Mouse (Mus musculus) liver, embryonic 12.5 days (tissue): Measurements from ENCODE around the gene Slc25a30. TPM values are rescaled to one million over a fixed set of nuclear protein-coding genes. Genes with fewer than 3 reads are reported as not detected.
A peak's percentile ranks its signal among the peaks of the same experiment; 100 is the strongest.

Experiments used
- ATAC-seq: fragments of 200-750 bp; cut with Nextera tagmentation; 2 replicates; pipeline ENCODE4 v1.8.0; 2017; ENCODE audit warnings: moderate number of reproducible peaks, mild to moderate bottlenecking, moderate library complexity
- H3K27ac ChIP-seq: fragments of 300-500 bp; sonication (generic); 2 replicates; pipeline ENCODE4 v1.5.1; 2016; ENCODE audit warnings: mild to moderate bottlenecking
- H3K27me3 ChIP-seq: fragments of 300-500 bp; sonication (generic); replicated peaks from 2 replicates; pipeline ENCODE4 v1.6.1; 2016; ENCODE audit warnings: mild to moderate bottlenecking, moderate library complexity
- H3K36me3 ChIP-seq: fragments of 300-500 bp; sonication (generic); 2 replicates; pipeline ENCODE4 v1.6.1; 2016; ENCODE audit warnings: mild to moderate bottlenecking, moderate library complexity
- H3K4me1 ChIP-seq: fragments of 300-500 bp; sonication (generic); 2 replicates; pipeline ENCODE4 v1.6.1; 2016
- H3K4me2 ChIP-seq: fragments of 300-500 bp; sonication (generic); 2 replicates; pipeline ENCODE4 v1.6.1; 2016; ENCODE audit warnings: mild to moderate bottlenecking, moderate library complexity
- H3K4me3 ChIP-seq: fragments of 300-500 bp; sonication (generic); 2 replicates; pipeline ENCODE4 v1.5.1; 2016; ENCODE audit warnings: mild to moderate bottlenecking, moderate library complexity
- H3K9ac ChIP-seq: fragments of 300-500 bp; sonication (generic); 2 replicates; pipeline ENCODE4 v1.6.1; 2016; ENCODE audit warnings: mild to moderate bottlenecking, moderate library complexity
- H3K9me3 ChIP-seq: fragments of 300-500 bp; sonication (generic); replicated peaks from 2 replicates; pipeline ENCODE4 v1.6.1; 2016; ENCODE audit warnings: mild to moderate bottlenecking, moderate library complexity
- WGBS: fragments of 180-500 bp; shearing (Covaris S2); methylation state at CpG from one replicate; pipeline ENCODE4 v1.1.7; 2016; ENCODE audit not compliant: insufficient replicate concordance; 5-methylcytosine and 5-hydroxymethylcytosine counted together
- polyA plus RNA-seq: library from polyadenylated mRNA; unstranded; fragments of >200 nt; fragmentation: Nextera tagmentation; extraction: Ambion mirVana; gene quantifications from 2 replicates; pipeline ENCODE4 v1.2.1, GENCODE M21; 2016

Slc25a30 gene
- polyA plus RNA-seq, 1 experiment from 2014 or later, result 3.3 TPM

- peaks cover 32% of the 10 kb centered on the region for H3K36me3 ChIP-seq
- peak overlapping the region; percentile 67; the same call in 1 of the 2 replicates for H3K27ac ChIP-seq
- 35% methylated on average over 10 of the region's 10 CpGs for WGBS
- no peak overlapping the region for H3K9ac ChIP-seq
- H3K4me3 ChIP-seq, result no peak overlapping the region
- H3K27me3 ChIP-seq, result peaks cover 8% of the 10 kb centered on the region; the same call in 1 of the 2 replicates
- ATAC-seq, result peak; percentile 81
- peak overlapping the region; percentile 41 for H3K4me2 ChIP-seq
- peaks cover 11% of the 10 kb centered on the region for H3K4me1 ChIP-seq
- H3K9me3 ChIP-seq, result no peaks in the 10 kb centered on the region
Observed at GRCm38 (mm10) chr14:75761028-75761805, 25.6 kb downstream of the Slc25a30 start.

- WGBS, result 67% methylated on average over 7 of the region's 7 CpGs
- H3K36me3 ChIP-seq, result peaks cover 13% of the 10 kb centered on the region
- ATAC-seq, result no peak
Observed at GRCm38 (mm10) chr14:75758401-75758800, 28.4 kb downstream of the Slc25a30 start.

GRCm38 (mm10) chr14:75757821-75758220 lies 29.0 kb downstream of the Slc25a30 start:
- H3K4me1 ChIP-seq, result peaks cover 19% of the 10 kb centered on the region
- H3K4me3 ChIP-seq, result no peak overlapping the region
- H3K27me3 ChIP-seq, result peaks cover 8% of the 10 kb centered on the region; the same call in 1 of the 2 replicates
- no peaks in the 10 kb centered on the region for H3K9me3 ChIP-seq
- H3K9ac ChIP-seq, result no peak overlapping the region
- ATAC-seq, result no peak
- 70% methylated on average over 2 of the region's 2 CpGs for WGBS
- peaks cover 11% of the 10 kb centered on the region for H3K36me3 ChIP-seq
- H3K4me2 ChIP-seq, result no peak overlapping the region
- H3K27ac ChIP-seq, result no peak overlapping the region

More at GRCm38 (mm10) chr14:75758401-75758800, 28.4 kb downstream of the Slc25a30 start:
- Histone ChIP-seq H3K9ac (no peak overlapping the region), H3K9me3 (no peaks in the 10 kb centered on the region), H3K4me2 (no peak overlapping the region), H3K4me3 (no peak overlapping the region), H3K4me1 (peaks cover 13% of the 10 kb centered on the region), H3K27ac (no peak overlapping the region), H3K27me3 (peaks cover 8% of the 10 kb centered on the region; the same call in 1 of the 2 replicates)

- no peak for ATAC-seq
Observed at GRCm38 (mm10) chr14:75756971-75757370, 29.9 kb downstream of the Slc25a30 start.

GRCm38 (mm10) chr14:75753991-75754817 lies 32.6 kb downstream of the Slc25a30 start, which contains the start of gene Cog3:
Cog3 (minus strand) TSS chr14:75754517.
- Histone ChIP-seq H3K4me3 (peak within 1 kb of the TSS; percentile 95), H3K9ac (peak within 1 kb of the TSS; percentile 95), H3K4me2 (peak within 1 kb of the TSS; percentile 88), H3K27ac (peak within 1 kb of the TSS; percentile 92), H3K4me1 (peaks cover 40% of the 10 kb centered on the region), H3K27me3 (peaks cover 8% of the 10 kb centered on the region; the same call in 1 of the 2 replicates), H3K36me3 (0 out of 2 replicates have a peak, but pooled peaks cover 5% of the 10 kb centered on the region), H3K9me3 (no peaks in the 10 kb centered on the region)
- peak; percentile 95 for ATAC-seq
- under 1% methylated on average over 74 of the region's 78 CpGs for WGBS

More at GRCm38 (mm10) chr14:75756971-75757370, 29.9 kb downstream of the Slc25a30 start:
- peaks cover 3% of the 10 kb centered on the region for H3K36me3 ChIP-seq
- no peak overlapping the region for H3K9ac ChIP-seq
- H3K4me3 ChIP-seq, result no peak overlapping the region
- no peak overlapping the region for H3K27ac ChIP-seq
- peaks cover 25% of the 10 kb centered on the region for H3K4me1 ChIP-seq
- no peak overlapping the region for H3K4me2 ChIP-seq
- WGBS, result 71% methylated on average over 6 of the region's 6 CpGs
- peaks cover 8% of the 10 kb centered on the region; the same call in 1 of the 2 replicates for H3K27me3 ChIP-seq
- H3K9me3 ChIP-seq, result no peaks in the 10 kb centered on the region

- peaks cover 50% of the 10 kb centered on the region for H3K4me1 ChIP-seq
- peak overlapping the region; percentile 92; the same call in 1 of the 2 replicates for H3K27ac ChIP-seq
- 0 out of 2 replicates have a peak, but pooled peaks cover 5% of the 10 kb centered on the region for H3K36me3 ChIP-seq
- H3K9ac ChIP-seq, result peak overlapping the region; percentile 95
- peak overlapping the region; percentile 88 for H3K4me2 ChIP-seq
- no peak for ATAC-seq
- peaks cover 8% of the 10 kb centered on the region; the same call in 1 of the 2 replicates for H3K27me3 ChIP-seq
- peak overlapping the region; percentile 95 for H3K4me3 ChIP-seq
- H3K9me3 ChIP-seq, result no peaks in the 10 kb centered on the region
- 47% methylated on average over 8 of the region's 8 CpGs for WGBS
Observed at GRCm38 (mm10) chr14:75753206-75753605, 33.6 kb downstream of the Slc25a30 start.

GRCm38 (mm10) chr14:75751040-75751439 lies 35.8 kb downstream of the Slc25a30 start:
- Histone ChIP-seq H3K27me3 (no peaks in the 10 kb centered on the region), H3K4me2 (peak overlapping the region; percentile 41), H3K4me3 (no peak overlapping the region), H3K27ac (no peak overlapping the region; the same call in 1 of the 2 replicates), H3K36me3 (peaks cover 20% of the 10 kb centered on the region), H3K9me3 (no peaks in the 10 kb centered on the region), H3K4me1 (peaks cover 62% of the 10 kb centered on the region), H3K9ac (0 out of 2 replicates have a peak overlapping the region, but pooled peaks have one; percentile 17)
- 35% methylated on average over 4 of the region's 4 CpGs for WGBS
- peak; percentile 31; the same call in 1 of the 2 replicates for ATAC-seq

GRCm38 (mm10) chr14:75749123-75749522 lies 37.7 kb downstream of the Slc25a30 start:
- ATAC-seq, result peak; percentile 64
- H3K9ac ChIP-seq, result peak overlapping the region; percentile 39
- 54% methylated on average over 4 of the region's 4 CpGs for WGBS

GRCm38 (mm10) chr14:75747960-75748359 lies 38.9 kb downstream of the Slc25a30 start:
- H3K4me1 ChIP-seq, result peaks cover 56% of the 10 kb centered on the region
- peak overlapping the region; percentile 76; the same call in 1 of the 2 replicates for H3K27ac ChIP-seq
- H3K4me2 ChIP-seq, result no peak overlapping the region
- H3K4me3 ChIP-seq, result no peak overlapping the region
- H3K9me3 ChIP-seq, result no peaks in the 10 kb centered on the region
- H3K27me3 ChIP-seq, result no peaks in the 10 kb centered on the region
- no peak overlapping the region for H3K9ac ChIP-seq
- ATAC-seq, result no peak
- H3K36me3 ChIP-seq, result peaks cover 47% of the 10 kb centered on the region
- 83% methylated on average over 2 of the region's 2 CpGs for WGBS

More at GRCm38 (mm10) chr14:75749123-75749522, 37.7 kb downstream of the Slc25a30 start:
- no peaks in the 10 kb centered on the region for H3K27me3 ChIP-seq
- peaks cover 62% of the 10 kb centered on the region for H3K4me1 ChIP-seq
- peak overlapping the region; percentile 76 for H3K27ac ChIP-seq
- H3K4me3 ChIP-seq, result no peak overlapping the region; the same call in 1 of the 2 replicates
- no peaks in the 10 kb centered on the region for H3K9me3 ChIP-seq
- H3K4me2 ChIP-seq, result peak overlapping the region; percentile 51
- H3K36me3 ChIP-seq, result peaks cover 39% of the 10 kb centered on the region

- Histone ChIP-seq H3K4me2 (no peak overlapping the region), H3K4me3 (no peak overlapping the region), H3K27me3 (no peaks in the 10 kb centered on the region), H3K27ac (no peak overlapping the region), H3K4me1 (peaks cover 9% of the 10 kb centered on the region; the same call in 1 of the 2 replicates), H3K9ac (no peak overlapping the region), H3K9me3 (no peaks in the 10 kb centered on the region), H3K36me3 (peaks cover 90% of the 10 kb centered on the region)
- 48% methylated on average over 3 of the region's 3 CpGs for WGBS
- peak; percentile 51; the same call in 1 of the 2 replicates for ATAC-seq
Observed at GRCm38 (mm10) chr14:75741904-75742303, 44.9 kb downstream of the Slc25a30 start.

GRCm38 (mm10) chr14:75735597-75735996 lies 51.2 kb downstream of the Slc25a30 start:
- H3K9me3 ChIP-seq, result no peaks in the 10 kb centered on the region
- H3K36me3 ChIP-seq, result peaks cover 92% of the 10 kb centered on the region
- WGBS, result 46% methylated on average over 3 of the region's 3 CpGs
- no peaks in the 10 kb centered on the region for H3K27me3 ChIP-seq
- no peak overlapping the region for H3K4me2 ChIP-seq
- H3K27ac ChIP-seq, result no peak overlapping the region
- no peak overlapping the region for H3K4me3 ChIP-seq
- no peak for ATAC-seq
- H3K4me1 ChIP-seq, result no peaks in the 10 kb centered on the region
- no peak overlapping the region for H3K9ac ChIP-seq
